Mouse (Mus musculus) lung, embryonic 14.5 days (tissue): ENCODE data around the gene Iqschfp. TPM values are rescaled to one million over a fixed set of nuclear protein-coding genes. Genes with fewer than 3 reads are reported as not detected.

Experiments used
- ATAC-seq: fragments of 200-750 bp; cut with Nextera tagmentation; 2 replicates; pipeline ENCODE4 v1.8.0; 2017; ENCODE audit warnings: mild to moderate bottlenecking, moderate TSS enrichment, moderate library complexity; ENCODE audit not compliant: insufficient read depth
- DNase-seq: peaks from one replicate; pipeline ENCODE4 v3.0.0-alpha.2; 2015
- H3K27ac ChIP-seq: fragments of 300-500 bp; sonication (generic); 2 replicates; pipeline ENCODE4 v1.5.1; 2014; ENCODE audit warnings: low read depth, mild to moderate bottlenecking, moderate library complexity
- H3K27me3 ChIP-seq: fragments of 300-500 bp; sonication (generic); 2 replicates; pipeline ENCODE4 v1.6.1; 2014; ENCODE audit warnings: low read length, control low read depth; ENCODE audit not compliant: insufficient read depth
- H3K36me3 ChIP-seq: fragments of 300-500 bp; sonication (generic); 2 replicates; pipeline ENCODE4 v1.6.1; 2014; ENCODE audit warnings: control low read depth; ENCODE audit not compliant: insufficient read depth
- H3K4me1 ChIP-seq: fragments of 300-500 bp; sonication (generic); 2 replicates; pipeline ENCODE4 v1.6.1; 2014; ENCODE audit warnings: antibody characterized with exemption, control low read depth; ENCODE audit not compliant: insufficient read depth
- H3K4me2 ChIP-seq: fragments of 300-500 bp; sonication (generic); 2 replicates; pipeline ENCODE4 v1.6.1; 2014; ENCODE audit warnings: mild to moderate bottlenecking
- H3K4me3 ChIP-seq: fragments of 300-500 bp; sonication (generic); 2 replicates; pipeline ENCODE4 v1.5.1; 2014; ENCODE audit warnings: low read depth, low read length
- H3K9ac ChIP-seq: fragments of 300-500 bp; sonication (generic); 2 replicates; pipeline ENCODE4 v1.6.1; 2014
- H3K9me3 ChIP-seq: fragments of 300-500 bp; sonication (generic); 2 replicates; pipeline ENCODE4 v1.6.1; 2016; ENCODE audit warnings: low read depth, low read length, control low read depth
- CTCF ChIP-seq: IDR thresholded peaks from 2 replicates; pipeline ENCODE4 v1.5.1; 2016; ENCODE audit warnings: antibody characterized with exemption, low read depth
- WGBS: fragments of 180-500 bp; shearing (Covaris S2); extraction: QIAGEN DNeasy Blood & Tissue Kit; methylation state at CpG from one replicate; pipeline ENCODE4 v1.1.7; 2014; 5-methylcytosine and 5-hydroxymethylcytosine counted together
- polyA plus RNA-seq: library from polyadenylated mRNA; unstranded; fragments of >200 nt; fragmentation: Nextera tagmentation; extraction: Ambion mirVana; gene quantifications from 2 replicates; pipeline ENCODE4 v1.2.1, GENCODE M21; 2014

Gene Iqschfp
- polyA plus RNA-seq, 1 experiment from 2014 or later, result not detected

DNA sequence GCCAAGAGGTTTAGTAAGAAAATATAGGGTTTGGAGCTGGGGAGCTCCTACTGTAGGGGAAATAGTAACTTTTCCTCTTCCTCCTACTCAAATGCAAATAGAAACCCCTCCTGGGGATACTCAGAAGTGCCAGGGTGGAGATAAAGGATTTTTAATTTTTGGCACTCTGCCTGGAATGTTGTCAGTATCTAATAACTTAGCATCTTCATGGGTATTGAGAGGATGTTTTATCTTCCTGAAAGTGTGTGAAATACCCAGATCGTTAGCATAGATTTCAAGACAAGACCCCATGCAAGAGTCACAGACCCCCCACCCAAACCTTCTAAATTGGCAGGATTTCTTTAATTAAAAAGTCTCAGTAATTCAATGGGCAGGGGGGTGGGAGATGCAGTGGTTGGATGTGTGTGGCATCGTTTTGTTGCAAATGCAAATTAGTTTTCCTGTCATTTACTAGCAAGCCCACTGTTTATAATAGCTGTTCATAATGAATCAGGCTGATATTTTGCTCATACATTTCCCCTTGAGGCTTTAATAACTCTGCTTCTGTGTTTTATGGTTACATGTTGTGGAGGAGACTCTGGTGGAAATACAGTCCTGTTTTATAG is 213.2 kb downstream of the Iqschfp start:
- no peak overlapping the region for H3K27ac ChIP-seq
- H3K4me2 ChIP-seq, result no peak overlapping the region
- H3K27me3 ChIP-seq, result no peaks in the 10 kb centered on the region
- DNase-seq (no peak), ATAC-seq (no peak)
- no peak overlapping the region for H3K9ac ChIP-seq
- H3K9me3 ChIP-seq, result no peaks in the 10 kb centered on the region
- 63% methylated on average over 2 of the region's 2 CpGs for WGBS
- no peaks in the 10 kb centered on the region for H3K4me1 ChIP-seq
- H3K4me3 ChIP-seq, result no peak overlapping the region
- no peak for TF ChIP-seq CTCF
- no peaks in the 10 kb centered on the region for H3K36me3 ChIP-seq

DNA sequence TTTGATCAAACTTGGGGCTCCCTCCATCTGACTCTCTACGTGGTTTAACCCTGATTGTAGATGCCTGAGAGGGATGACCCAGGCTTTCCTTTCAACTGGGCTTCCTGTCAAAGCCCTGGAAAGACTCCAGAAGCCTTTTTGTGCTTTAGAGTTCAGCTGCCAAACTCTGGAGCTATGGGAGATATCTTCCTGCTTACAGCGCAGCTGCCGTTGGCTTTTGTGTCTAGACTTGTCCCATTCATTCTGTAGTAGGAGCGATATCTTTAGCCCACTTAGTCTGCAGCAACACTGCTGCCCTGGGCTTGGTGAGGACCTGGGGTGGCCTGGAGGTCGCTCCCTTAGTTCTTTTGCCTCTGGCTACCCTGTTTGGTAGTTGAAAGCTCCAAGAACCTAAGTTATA is 229.3 kb downstream of the Iqschfp start:
- TF ChIP-seq CTCF, result no peak
- Histone ChIP-seq H3K9me3 (no peaks in the 10 kb centered on the region), H3K4me2 (no peak overlapping the region), H3K27me3 (no peaks in the 10 kb centered on the region), H3K9ac (no peak overlapping the region), H3K27ac (no peak overlapping the region), H3K4me3 (no peak overlapping the region), H3K36me3 (no peaks in the 10 kb centered on the region), H3K4me1 (0 out of 2 replicates have a peak, but pooled peaks cover 5% of the 10 kb centered on the region)
- 44% methylated on average over 5 of the region's 5 CpGs for WGBS
- DNase-seq (peak; percentile 71), ATAC-seq (no peak)

GRCm38 (mm10) chr3:68126284-68126856 is 234.3 kb downstream of the Iqschfp start:
- DNase-seq (no peak), ATAC-seq (no peak)
- H3K27ac ChIP-seq, result no peak overlapping the region
- H3K4me3 ChIP-seq, result no peak overlapping the region
- H3K9ac ChIP-seq, result no peak overlapping the region
- H3K27me3 ChIP-seq, result no peaks in the 10 kb centered on the region
- 0 out of 2 replicates have a peak, but pooled peaks cover 4% of the 10 kb centered on the region for H3K4me1 ChIP-seq
- no peak overlapping the region for H3K4me2 ChIP-seq
- H3K36me3 ChIP-seq, result no peaks in the 10 kb centered on the region
- 73% methylated on average over 6 of the region's 6 CpGs for WGBS
- TF ChIP-seq CTCF, result no peak
- no peaks in the 10 kb centered on the region for H3K9me3 ChIP-seq

DNA sequence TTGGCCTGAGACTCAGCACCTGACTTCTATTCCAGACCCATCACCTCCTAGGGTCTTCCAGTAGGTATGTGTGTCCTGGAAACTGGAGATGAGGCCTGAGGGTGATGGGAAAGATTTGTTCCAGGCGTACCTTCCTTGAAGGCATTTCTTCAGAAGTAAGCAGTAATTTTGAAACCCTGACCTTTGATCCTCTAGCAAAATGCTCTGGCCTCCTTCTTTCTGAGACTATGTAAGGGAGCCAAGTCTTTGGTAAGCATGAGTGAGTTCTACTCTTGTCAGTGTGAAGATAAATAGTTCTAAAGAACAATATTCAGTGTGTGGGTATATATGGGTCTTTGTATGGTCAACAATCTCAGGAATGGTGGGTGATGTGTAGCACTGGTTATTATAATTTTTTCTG is 238.4 kb downstream of the Iqschfp start:
- WGBS, result 77% methylated on average over 1 of the region's 1 CpGs
- no peak overlapping the region for H3K4me2 ChIP-seq
- DNase-seq (no peak), ATAC-seq (no peak)
- H3K9me3 ChIP-seq, result no peaks in the 10 kb centered on the region
- no peak for TF ChIP-seq CTCF
- H3K4me3 ChIP-seq, result no peak overlapping the region
- no peak overlapping the region for H3K27ac ChIP-seq
- no peaks in the 10 kb centered on the region for H3K4me1 ChIP-seq
- H3K9ac ChIP-seq, result no peak overlapping the region
- H3K27me3 ChIP-seq, result no peaks in the 10 kb centered on the region
- H3K36me3 ChIP-seq, result no peaks in the 10 kb centered on the region

DNA sequence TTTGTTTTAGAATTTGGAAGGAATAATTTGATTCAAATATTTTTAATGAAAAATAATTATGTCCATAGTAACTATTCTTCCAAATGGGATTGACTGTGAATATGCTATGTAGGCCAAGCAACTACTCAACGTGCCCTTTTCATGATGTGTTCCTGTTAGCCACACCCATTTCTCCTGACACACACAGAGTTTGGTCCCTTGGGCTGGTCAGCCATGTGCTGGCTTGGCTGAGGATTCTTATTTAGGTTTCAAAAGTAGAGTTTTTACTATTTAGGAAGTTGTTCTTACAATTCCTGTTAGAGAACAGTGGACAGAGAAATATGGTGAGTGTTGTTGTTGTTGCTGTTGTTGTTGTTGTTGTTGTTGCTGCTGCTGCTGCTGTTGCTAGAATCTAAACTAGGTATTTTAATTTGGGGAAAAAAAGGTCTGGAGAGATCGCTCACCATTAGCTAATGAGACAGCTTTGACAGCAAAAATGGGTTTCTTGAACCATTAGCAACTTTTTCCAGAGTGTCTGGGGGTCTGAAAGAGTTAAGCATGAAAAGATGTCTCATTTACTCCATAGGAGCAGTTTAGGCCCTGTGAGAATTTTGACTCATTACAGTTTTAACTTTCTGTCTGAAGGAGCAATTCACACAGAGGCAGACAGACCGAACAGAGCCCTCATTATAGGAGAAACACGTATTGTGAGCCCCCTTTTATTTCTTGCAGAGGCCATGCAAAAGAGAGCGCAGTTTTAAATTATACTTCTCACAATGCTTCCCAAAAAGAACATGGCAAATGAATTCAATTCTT is 247.0 kb downstream of the Iqschfp start:
- Histone ChIP-seq H3K4me2 (no peak overlapping the region), H3K9ac (no peak overlapping the region), H3K27me3 (no peaks in the 10 kb centered on the region), H3K36me3 (no peaks in the 10 kb centered on the region), H3K27ac (no peak overlapping the region), H3K4me3 (no peak overlapping the region), H3K4me1 (no peaks in the 10 kb centered on the region), H3K9me3 (no peaks in the 10 kb centered on the region)
- 76% methylated on average over 5 of the region's 5 CpGs for whole genome bisulfite sequencing
- TF ChIP-seq CTCF, result no peak
- DNase-seq (no peak), ATAC-seq (no peak)

GRCm38 (mm10) chr3:68150688-68151087 is 258.7 kb downstream of the Iqschfp start:
- H3K9me3 ChIP-seq, result no peaks in the 10 kb centered on the region
- no peak for TF ChIP-seq CTCF
- no peak overlapping the region for H3K9ac ChIP-seq
- H3K27ac ChIP-seq, result no peak overlapping the region
- DNase-seq (peak; percentile 8), ATAC-seq (no peak)
- no peaks in the 10 kb centered on the region for H3K4me1 ChIP-seq
- H3K27me3 ChIP-seq, result no peaks in the 10 kb centered on the region
- H3K36me3 ChIP-seq, result no peaks in the 10 kb centered on the region
- no peak overlapping the region for H3K4me2 ChIP-seq
- 67% methylated on average over 8 of the region's 8 CpGs for WGBS
- no peak overlapping the region for H3K4me3 ChIP-seq

DNA sequence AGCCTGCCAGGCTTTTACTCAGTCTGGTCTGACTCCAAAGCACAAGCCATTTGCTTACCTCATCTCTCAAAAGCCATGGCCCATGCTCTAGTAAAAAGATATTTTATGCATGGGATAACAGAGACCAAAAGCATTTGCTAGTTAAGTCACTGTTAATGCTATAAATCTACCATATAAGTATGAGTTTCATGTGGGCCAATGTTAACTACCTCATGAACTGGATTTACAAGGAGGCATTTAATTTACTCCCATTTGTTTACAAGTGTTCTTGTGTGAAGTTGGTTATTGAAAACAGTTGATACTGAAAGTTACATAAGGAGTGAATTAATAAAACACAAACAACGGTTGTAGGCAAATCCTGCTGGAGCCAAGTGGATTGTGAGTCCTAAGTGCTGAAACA is 268.1 kb downstream of the Iqschfp start:
- Histone ChIP-seq H3K9ac (no peak overlapping the region), H3K4me1 (no peaks in the 10 kb centered on the region), H3K4me3 (no peak overlapping the region), H3K27me3 (no peaks in the 10 kb centered on the region), H3K36me3 (no peaks in the 10 kb centered on the region), H3K27ac (no peak overlapping the region), H3K9me3 (no peaks in the 10 kb centered on the region), H3K4me2 (no peak overlapping the region)
- DNase-seq (no peak), ATAC-seq (no peak)
- 92% methylated on average over 1 of the region's 1 CpGs for WGBS
- no peak for TF ChIP-seq CTCF
